Comparison of ENCODE assay signal across 26 mouse cellular contexts in the genomic region with DNA sequence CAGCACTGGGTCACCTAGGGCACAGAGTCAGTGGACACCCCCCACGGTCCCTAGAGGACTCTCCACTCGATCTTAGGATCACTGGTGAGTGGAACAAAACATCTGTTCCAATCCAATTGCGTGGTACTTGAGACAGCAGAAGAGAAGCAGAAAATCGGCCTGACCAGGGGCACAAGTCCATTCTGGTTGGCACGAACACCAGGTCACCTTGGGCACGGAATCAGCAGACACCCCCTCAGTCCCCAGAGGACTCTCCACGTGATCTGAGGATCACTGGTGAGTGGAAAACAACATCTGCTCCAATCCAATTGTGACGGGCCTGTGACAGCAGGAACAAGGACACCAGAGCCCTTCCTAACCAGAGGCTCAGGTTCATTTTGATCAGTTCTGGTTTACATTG. TPM values are rescaled to one million over a fixed set of nuclear protein-coding genes. Genes with fewer than 3 reads are reported as not detected.
"Had no signal": no experiment of that assay in that cellular context is flagged by ENCODE, and none has a peak within 500 bp of the region (broad histone marks: within the 10 kb centered on the region; RNA-seq: fewer than 3 reads in every experiment).

No protein-coding gene starts in this region.

- H3K36me3 ChIP-seq: intestine, embryonic 15.5 days; limb, embryonic 10.5 days; limb, embryonic 13.5 days; liver, embryonic 13.5 days; midbrain, embryonic 12.5 days; midbrain, embryonic 15.5 days; neural tube, embryonic 12.5 days; neural tube, embryonic 15.5 days had no signal

- H3K9ac ChIP-seq: intestine, embryonic 15.5 days; limb, embryonic 13.5 days; liver, embryonic 13.5 days; lung, embryonic 14.5 days; midbrain, embryonic 12.5 days; midbrain, embryonic 15.5 days; neural tube, embryonic 12.5 days; neural tube, embryonic 15.5 days had no signal

- H3K27ac ChIP-seq: intestine, embryonic 15.5 days; layer of hippocampus, adult 2 months; limb, embryonic 10.5 days; limb, embryonic 13.5 days; liver, embryonic 13.5 days; macrophage; midbrain, embryonic 12.5 days; midbrain, embryonic 15.5 days; neural tube, embryonic 12.5 days; neural tube, embryonic 15.5 days; stomach, postnatal 0 days had no signal

- H3K4me2 ChIP-seq: intestine, embryonic 15.5 days; limb, embryonic 13.5 days; liver, embryonic 13.5 days; lung, embryonic 14.5 days; midbrain, embryonic 12.5 days; midbrain, embryonic 15.5 days; neural tube, embryonic 12.5 days; neural tube, embryonic 15.5 days had no signal

- DNase-seq: layer of hippocampus, adult 9-11 months; liver; liver, embryonic 13.5 days; lung, embryonic 14.5 days; right cerebral cortex, adult 18-20 months; right cerebral cortex, postnatal 14 days; right cerebral cortex, postnatal 4 days; thymus, adult 2 months; thymus, postnatal 14 days; thymus, postnatal 4 days had no signal

- H3K9me3 ChIP-seq: intestine, embryonic 15.5 days; limb, embryonic 10.5 days; limb, embryonic 13.5 days; liver, embryonic 13.5 days; midbrain, embryonic 12.5 days; midbrain, embryonic 15.5 days; neural tube, embryonic 12.5 days; neural tube, embryonic 15.5 days had no signal

- H3K4me1 ChIP-seq: intestine, embryonic 15.5 days; limb, embryonic 10.5 days; limb, embryonic 13.5 days; liver, embryonic 13.5 days; midbrain, embryonic 12.5 days; midbrain, embryonic 15.5 days; neural tube, embryonic 12.5 days; neural tube, embryonic 15.5 days had no signal

- H3K4me3 ChIP-seq: intestine, embryonic 15.5 days; layer of hippocampus, adult 2 months; limb, embryonic 10.5 days; limb, embryonic 13.5 days; liver, embryonic 13.5 days; midbrain, embryonic 12.5 days; midbrain, embryonic 15.5 days; neural tube, embryonic 12.5 days; neural tube, embryonic 15.5 days had no signal

- H3K27me3 ChIP-seq: intestine, embryonic 15.5 days; limb, embryonic 13.5 days; liver, embryonic 13.5 days; midbrain, embryonic 12.5 days; midbrain, embryonic 15.5 days; neural tube, embryonic 12.5 days; neural tube, embryonic 15.5 days had no signal

- ATAC-seq: intestine, embryonic 15.5 days; lung, postnatal 0 days; midbrain, embryonic 15.5 days had no signal

RNA-seq across cellular contexts. Expression of a gene that starts 46.0 kb away (rescaled TPM):
- total RNA-seq: layer of hippocampus, adult 2 months; layer of hippocampus, postnatal 25 days; left cerebral cortex, adult 18-20 months; left cerebral cortex, postnatal 25 days had no signal
- polyA plus RNA-seq: large intestine, adult 2 months; limb, embryonic 10.5 days; lung, embryonic 14.5 days; lung, postnatal 0 days; macrophage; midbrain, embryonic 12.5 days; midbrain, embryonic 15.5 days; stomach, embryonic 14.5 days; thymus, adult 2 months had no signal
